Mouse (Mus musculus) thymus, adult 18-20 months (tissue): ENCODE results near the gene Arhgap11a.
A peak's percentile ranks its signal among the peaks of the same experiment; 100 is the strongest.

Experiments used
- DNase-seq, 2 experiments: peaks; one replicate each; pipeline ENCODE4 v3.0.0; 2022; ENCODE audit warnings: mixed read lengths in 2 of 2

The Arhgap11a gene

GRCm38 (mm10) chr2:113848245-113849121 lies at the start of gene Arhgap11a:
Gene Arhgap11a (minus strand): TSS chr2:113848661.
- DNase-seq: peak; percentile 81 to 87

- no peak for DNase-seq
Observed at GRCm38 (mm10) chr2:113893385-113894122, 45.1 kb upstream of the Arhgap11a start.

- no peak for DNase-seq
Observed at GRCm38 (mm10) chr2:113887166-113887565, 38.7 kb upstream of the Arhgap11a start.

- DNase-seq: no peak
Observed at GRCm38 (mm10) chr2:113886061-113886460, 37.6 kb upstream of the Arhgap11a start.

GRCm38 (mm10) chr2:113870115-113870514 lies 21.7 kb upstream of the Arhgap11a start:
- no peak for DNase-seq

GRCm38 (mm10) chr2:113868404-113868803 lies 19.9 kb upstream of the Arhgap11a start:
- no peak for DNase-seq

- DNase-seq: no peak
Observed at GRCm38 (mm10) chr2:113866155-113866554, 17.7 kb upstream of the Arhgap11a start.

- no peak for DNase-seq
Observed at GRCm38 (mm10) chr2:113849141-113849540, 680 bp upstream of the Arhgap11a start.

- no peak for DNase-seq
Observed at GRCm38 (mm10) chr2:113847678-113848244, 700 bp downstream of the Arhgap11a start.

- DNase-seq: no peak
Observed at GRCm38 (mm10) chr2:113845081-113845480, 3.4 kb downstream of the Arhgap11a start.

- no peak for DNase-seq
Observed at GRCm38 (mm10) chr2:113841656-113842437, 6.6 kb downstream of the Arhgap11a start.

- no peak for DNase-seq
Observed at GRCm38 (mm10) chr2:113839488-113839887, 9.0 kb downstream of the Arhgap11a start.

GRCm38 (mm10) chr2:113835219-113835618 lies 13.2 kb downstream of the Arhgap11a start:
- DNase-seq: no peak

- no peak for DNase-seq
Observed at GRCm38 (mm10) chr2:113828943-113829882, 19.2 kb downstream of the Arhgap11a start, which contains the start of gene Scg5. Gene Scg5 (minus strand): TSS chr2:113829121.

GRCm38 (mm10) chr2:113828086-113828942 lies 20.1 kb downstream of the Arhgap11a start:
- DNase-seq: no peak

- DNase-seq: no peak
Observed at GRCm38 (mm10) chr2:113823909-113824308, 24.6 kb downstream of the Arhgap11a start.

GRCm38 (mm10) chr2:113822367-113822766 lies 26.1 kb downstream of the Arhgap11a start:
- no peak for DNase-seq

- DNase-seq: no peak
Observed at GRCm38 (mm10) chr2:113821176-113821734, 27.2 kb downstream of the Arhgap11a start.

GRCm38 (mm10) chr2:113820117-113820516 lies 28.3 kb downstream of the Arhgap11a start:
- DNase-seq: no peak
